Mouse (Mus musculus) liver, embryonic 14.5 days (tissue): ENCODE data around the gene Zdhhc16. TPM values are rescaled to one million over a fixed set of nuclear protein-coding genes. Genes with fewer than 3 reads are reported as not detected.

Source experiments
- ATAC-seq: fragments of 200-750 bp; cut with Nextera tagmentation; 2 replicates; pipeline ENCODE4 v1.8.0; 2017; ENCODE audit warnings: moderate number of reproducible peaks, mild to moderate bottlenecking, moderate library complexity; ENCODE audit not compliant: insufficient read depth
- DNase-seq, 3 experiments: peaks; one replicate each; pipeline ENCODE4 v3.0.0-alpha.2; 2012 to 2013; ENCODE audit warnings: low read depth in 3 of 3, low spot score in 3 of 3
- H3K27ac ChIP-seq: fragments of 300-500 bp; sonication (generic); 2 replicates; pipeline ENCODE4 v1.5.1; 2014; ENCODE audit warnings: moderate library complexity, mild to moderate bottlenecking, control low read depth, inconsistent platforms
- H3K27me3 ChIP-seq: fragments of 300-500 bp; sonication (generic); 2 replicates; pipeline ENCODE4 v1.6.1; 2014; ENCODE audit warnings: mild to moderate bottlenecking, low read length, moderate library complexity; ENCODE audit not compliant: control insufficient read depth, insufficient read depth
- H3K36me3 ChIP-seq: fragments of 300-500 bp; sonication (generic); replicated peaks from 2 replicates; pipeline ENCODE4 v1.6.1; 2014; ENCODE audit warnings: low read depth; ENCODE audit not compliant: control insufficient read depth, insufficient read depth
- H3K4me1 ChIP-seq, 2 experiments: fragments of 200-500 bp in 1 of 2; fragments of 300-500 bp in 1 of 2; sonication (generic) in 1 of 2; replicated peaks; 2 replicates each; pipeline ENCODE4 v1.6.1; 2012 to 2014; ENCODE audit warnings: antibody characterized with exemption in 1 of 2, inconsistent platforms in 1 of 2, low read length in 1 of 2; ENCODE audit not compliant: control insufficient read depth in 2 of 2, insufficient read depth in 2 of 2
- H3K4me2 ChIP-seq: fragments of 300-500 bp; sonication (generic); 2 replicates; pipeline ENCODE4 v1.6.1; 2014; ENCODE audit warnings: low read depth, mild to moderate bottlenecking, control low read depth, moderate library complexity
- H3K4me3 ChIP-seq, 2 experiments: fragments of 200-500 bp in 1 of 2; fragments of 300-500 bp in 1 of 2; sonication (generic) in 1 of 2; 2 replicates each; pipeline ENCODE4 v1.5.1; 2012 to 2014; ENCODE audit warnings: low read depth in 2 of 2, low read length in 2 of 2, mild to moderate bottlenecking in 2 of 2, control low read depth in 1 of 2, inconsistent platforms in 1 of 2, moderate library complexity in 1 of 2; ENCODE audit not compliant: insufficient read depth in 1 of 2
- H3K9ac ChIP-seq: fragments of 300-500 bp; sonication (generic); replicated peaks from 2 replicates; pipeline ENCODE4 v1.6.1; 2014; ENCODE audit warnings: mild to moderate bottlenecking, control low read depth, moderate library complexity
- H3K9me3 ChIP-seq: fragments of 300-500 bp; sonication (generic); 2 replicates; pipeline ENCODE4 v1.6.1; 2016; ENCODE audit warnings: low read length, mixed read lengths; ENCODE audit not compliant: control insufficient read depth
- CTCF ChIP-seq: IDR thresholded peaks from 2 replicates; pipeline ENCODE4 v1.5.1; 2016; ENCODE audit warnings: antibody characterized with exemption, low read depth, control low read depth
- EP300 ChIP-seq: IDR thresholded peaks from 2 replicates; pipeline ENCODE4 v1.6.1; 2016; ENCODE audit warnings: antibody characterized with exemption, low read depth
- WGBS: fragments of 180-500 bp; shearing (Covaris S2); extraction: QIAGEN DNeasy Blood & Tissue Kit; methylation state at CpG from one replicate; pipeline ENCODE4 v1.1.7; 2014; ENCODE audit not compliant: insufficient replicate concordance; 5-methylcytosine and 5-hydroxymethylcytosine counted together
- polyA plus RNA-seq, 2 experiments: library from polyadenylated mRNA; depleted of rRNA in 1 of 2; stranded (reverse) in 1 of 2; unstranded in 1 of 2; fragments of >200 nt; fragmentation: Nextera tagmentation in 1 of 2; extraction: Ambion mirVana in 1 of 2; gene quantifications; 2 replicates each; pipeline versions ENCODE4 v1.2.1 to v1.2.3; 2012 to 2014

The Zdhhc16 gene
- polyA plus RNA-seq (2012; rRNA removed) (25.6 and 27.0 TPM in 2 replicates), polyA plus RNA-seq (2014; fragmentation: Nextera tagmentation; extraction: Ambion mirVana) (25.9 and 28.5 TPM in 2 replicates)

- H3K27me3 ChIP-seq = no peaks in the 10 kb centered on the region
- H3K36me3 ChIP-seq = peaks cover 13% of the 10 kb centered on the region
- H3K4me1 ChIP-seq = peaks cover 10 to 15% of the 10 kb centered on the region in 2 experiments
- WGBS = under 1% methylated on average over 47 of the region's 47 CpGs
- DNase-seq (peak; percentile 97 to 98 (median 97)), ATAC-seq (peak; percentile 99)
- peak within 1 kb of the TSS; percentile 78 for H3K9ac ChIP-seq
- no peaks in the 10 kb centered on the region for H3K9me3 ChIP-seq
- TF ChIP-seq EP300 = no peak; the same call in 1 of the 2 replicates
- TF ChIP-seq CTCF = peak; percentile 18; the same call in 1 of the 2 replicates
- H3K27ac ChIP-seq = peak within 1 kb of the TSS; percentile 24
- peak within 1 kb of the TSS; percentile 78 for H3K4me2 ChIP-seq
- H3K4me3 ChIP-seq = peak within 1 kb of the TSS; percentile 80 to 91
Observed at GRCm38 (mm10) chr19:41933179-41934086, at the start of gene Zdhhc16, which contains the start of gene Exosc1. TSS of gene Zdhhc16 (plus strand) at chr19:41933480. TSS of gene Exosc1 (minus strand) at chr19:41933423.

GRCm38 (mm10) chr19:41883882-41884281 is 49.4 kb upstream of the Zdhhc16 start:
- H3K36me3 ChIP-seq = peaks cover 6% of the 10 kb centered on the region
- WGBS = 79% methylated on average over 9 of the region's 9 CpGs
- no peak overlapping the region for H3K4me3 ChIP-seq
- H3K9me3 ChIP-seq = no peaks in the 10 kb centered on the region
- H3K9ac ChIP-seq = no peak overlapping the region
- H3K27ac ChIP-seq = no peak overlapping the region
- H3K27me3 ChIP-seq = no peaks in the 10 kb centered on the region
- no peaks in the 10 kb centered on the region for H3K4me1 ChIP-seq
- TF ChIP-seq CTCF (no peak), EP300 (no peak)
- DNase-seq (no peak), ATAC-seq (no peak)
- H3K4me2 ChIP-seq = no peak overlapping the region

- no peak for TF ChIP-seq EP300
- TF ChIP-seq CTCF = no peak
- no peaks in the 10 kb centered on the region for H3K4me1 ChIP-seq
- H3K36me3 ChIP-seq = peaks cover 8% of the 10 kb centered on the region
- peak in 2 of 3 experiments; percentile 82 to 87 for DNase-seq
- no peak overlapping the region for H3K27ac ChIP-seq
- H3K4me2 ChIP-seq = no peak overlapping the region
- H3K4me3 ChIP-seq = no peak overlapping the region
- H3K9ac ChIP-seq = no peak overlapping the region
- no peaks in the 10 kb centered on the region for H3K9me3 ChIP-seq
- no peak for ATAC-seq
- no peaks in the 10 kb centered on the region for H3K27me3 ChIP-seq
Observed at GRCm38 (mm10) chr19:41888191-41888590, 45.1 kb upstream of the Zdhhc16 start.

- H3K9me3 ChIP-seq = no peaks in the 10 kb centered on the region
- H3K4me1 ChIP-seq = peaks cover 5 to 15% of the 10 kb centered on the region in 2 experiments; a peak in 3 of 4 replicates
- no peak overlapping the region; the same call in 1 of the 2 replicates for H3K27ac ChIP-seq
- no peak for ATAC-seq
- peak in 1 of 3 experiments; percentile 53 for DNase-seq
- 17% methylated on average over 7 of the region's 7 CpGs for WGBS
- no peak for TF ChIP-seq CTCF
- no peak for TF ChIP-seq EP300
- H3K27me3 ChIP-seq = no peaks in the 10 kb centered on the region
- peaks cover 2% of the 10 kb centered on the region for H3K36me3 ChIP-seq
- H3K4me3 ChIP-seq = peak overlapping the region; percentile 83 to 92
- H3K4me2 ChIP-seq = peak overlapping the region; percentile 80
- H3K9ac ChIP-seq = peak overlapping the region; percentile 63
Observed at GRCm38 (mm10) chr19:41894959-41895358, 38.3 kb upstream of the Zdhhc16 start.
